Mouse (Mus musculus): ENCODE measurements around the gene Terb2. TPM values are rescaled to one million over a fixed set of nuclear protein-coding genes. Genes with fewer than 3 reads are reported as not detected.

The Terb2 gene
- total and polyA plus RNA-seq, 3 experiments = not detected

GRCm38 (mm10) chr2:122146687-122147086 lies 39.4 kb upstream of the Terb2 start (continued):
- TF ChIP-seq ZKSCAN1 (IDR thresholded peaks at IDR 0.05; ENCODE audit: low read depth, low read length) = no peak
- 0 out of 2 replicates have a peak, but pooled peaks have one; percentile 63 for TF ChIP-seq CHD1 (IDR thresholded peaks at IDR 0.05; ENCODE audit: low read depth, low read length)

DNA sequence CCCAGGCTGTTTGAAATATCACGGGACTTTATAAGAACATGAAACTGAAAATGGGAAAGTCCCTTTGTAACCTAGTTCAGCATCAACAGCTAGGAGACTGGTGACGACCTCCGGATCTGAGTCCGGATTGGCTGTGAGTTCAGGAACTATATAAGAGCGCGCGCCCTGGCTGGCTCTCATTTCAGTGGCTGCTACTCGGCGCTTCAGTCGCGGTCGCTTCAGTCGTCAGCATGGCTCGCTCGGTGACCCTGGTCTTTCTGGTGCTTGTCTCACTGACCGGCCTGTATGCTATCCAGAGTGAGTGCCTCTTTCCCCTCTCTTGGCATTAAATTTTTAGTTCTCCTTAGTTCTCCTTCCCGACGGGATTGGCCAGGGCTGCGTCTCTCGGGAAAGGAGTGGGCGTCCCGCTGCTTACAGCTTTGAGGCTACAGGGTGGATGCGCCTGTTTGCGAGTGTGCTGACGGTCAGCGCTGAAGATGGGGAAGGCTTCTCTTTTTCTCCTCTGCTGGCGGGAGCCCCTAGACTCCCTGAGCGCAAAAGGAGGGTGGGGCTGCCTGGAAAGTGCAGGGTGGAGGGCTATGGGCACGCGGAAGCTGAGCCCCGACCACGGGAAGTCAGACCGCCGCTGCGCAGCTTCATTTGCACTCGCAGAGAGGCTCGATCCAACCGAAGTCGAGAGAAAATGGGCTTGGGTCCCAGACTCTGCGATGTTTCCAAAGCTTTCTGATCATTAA lies 38.4 kb upstream of the Terb2 start, which contains the start of gene B2m:
TSS of gene B2m (plus strand) at position 179 of the 734 bp plus-strand sequence.
- peak; percentile 98 for DNase-seq (ENCODE audit: low read depth, low spot score)
- H3K27ac ChIP-seq (ENCODE audit: control insufficient read depth, low read depth, low read length) = peak within 1 kb of the TSS; percentile 97
- H3K9ac ChIP-seq (ENCODE audit: control insufficient read depth, low read depth, low read length, poor library complexity, severe bottlenecking) = peak within 1 kb of the TSS; percentile 95
- peaks cover 0 to 24% of the 10 kb centered on the region in 2 experiments; a peak in 3 of 4 replicates for H3K36me3 ChIP-seq (ENCODE audit: control insufficient read depth in 1 of 2, insufficient read depth in 2 of 2, low read length in 2 of 2)
- H3K4me3 ChIP-seq (ENCODE audit: control insufficient read depth in 1 of 2, insufficient read depth in 1 of 2, low read depth in 2 of 2, low read length in 2 of 2) = peak within 1 kb of the TSS; percentile 75 to 97
- H3K9me3 ChIP-seq (replicated peaks; ENCODE audit: insufficient read depth, low read length) = no peaks in the 10 kb centered on the region
- peaks cover 35% of the 10 kb centered on the region for H3K79me2 ChIP-seq (ENCODE audit: control insufficient read depth, insufficient read depth, low read length, poor library complexity)
- peaks cover 7 to 26% of the 10 kb centered on the region in 2 experiments for H3K4me1 ChIP-seq (ENCODE audit: control insufficient read depth in 1 of 2, insufficient read depth in 2 of 2, low read length in 2 of 2)
- TF ChIP-seq CHD2 (IDR thresholded peaks at IDR 0.05; ENCODE audit: low read length) (peak; percentile 96), CHD1 (IDR thresholded peaks at IDR 0.05; ENCODE audit: low read depth, low read length) (0 out of 2 replicates have a peak, but pooled peaks have one; percentile 87), NRF1 (IDR thresholded peaks at IDR 0.05; ENCODE audit: insufficient read depth, low read depth, low read length, poor library complexity, severe bottlenecking) (peak; percentile 43; the same call in 1 of the 2 replicates), GABPA (IDR thresholded peaks at IDR 0.05; ENCODE audit: low read depth, low read length) (no peak), EP300 (IDR thresholded peaks at IDR 0.05; ENCODE audit: low read depth in 1 of 2, low read length in 2 of 2) (no peak), HCFC1 (IDR thresholded peaks at IDR 0.05; ENCODE audit: low read depth, low read length) (peak; percentile 51; the same call in 1 of the 2 replicates), TBP (IDR thresholded peaks at IDR 0.05; ENCODE audit: low read depth, low read length) (peak; percentile 99), POLR2A (IDR thresholded peaks at IDR 0.05; ENCODE audit: control insufficient read depth in 1 of 2, insufficient read depth in 1 of 2, low read depth in 1 of 2, low read length in 2 of 2, poor library complexity in 1 of 2) (peak; percentile 98 to 100), ETS1 (IDR thresholded peaks at IDR 0.05; ENCODE audit: low read depth, low read length) (peak; percentile 70), SMC3 (IDR thresholded peaks at IDR 0.05; ENCODE audit: low read depth, low read length) (no peak), ZKSCAN1 (IDR thresholded peaks at IDR 0.05; ENCODE audit: low read depth, low read length) (no peak), MXI1 (IDR thresholded peaks at IDR 0.05; ENCODE audit: low read depth, low read length) (peak; percentile 69), E2F4 (IDR thresholded peaks at IDR 0.05; ENCODE audit: borderline replicate concordance, low read depth, low read length) (no peak), NELFE (IDR thresholded peaks at IDR 0.05; ENCODE audit: low read depth, low read length) (peak; percentile 100), MAFK (IDR thresholded peaks at IDR 0.05; ENCODE audit: borderline replicate concordance, low read depth, low read length) (no peak), SIN3A (IDR thresholded peaks at IDR 0.05; ENCODE audit: low read length) (peak; percentile 30; the same call in 1 of the 2 replicates), ELF1 (IDR thresholded peaks at IDR 0.05; ENCODE audit: low read depth, low read length) (peak; percentile 52; the same call in 1 of the 2 replicates), ZMIZ1 (IDR thresholded peaks at IDR 0.05; ENCODE audit: low read depth, low read length) (peak; percentile 98), JUND (IDR thresholded peaks at IDR 0.05; ENCODE audit: low read depth, low read length) (no peak), RAD21 (IDR thresholded peaks at IDR 0.05; ENCODE audit: low read depth, low read length) (no peak), USF1 (IDR thresholded peaks at IDR 0.05; ENCODE audit: low read depth, low read length) (no peak), MAZ (IDR thresholded peaks at IDR 0.05; ENCODE audit: low read depth, low read length) (peak; percentile 51; the same call in 1 of the 2 replicates), BHLHE40 (IDR thresholded peaks at IDR 0.05; ENCODE audit: borderline replicate concordance, low read depth, low read length) (peak; percentile 58; the same call in 1 of the 2 replicates), POLR2AphosphoS5 (IDR thresholded peaks at IDR 0.05; ENCODE audit: borderline replicate concordance, low read depth, low read length) (peak; percentile 87; the same call in 1 of the 2 replicates), POLR2AphosphoS2 (IDR thresholded peaks at IDR 0.05; ENCODE audit: low read length) (peak; percentile 97), MAX (IDR thresholded peaks at IDR 0.05; ENCODE audit: low read length) (peak; percentile 46; the same call in 1 of the 2 replicates), MYC (IDR thresholded peaks at IDR 0.05; ENCODE audit: low read depth, low read length) (no peak; the same call in 1 of the 2 replicates), TCF12 (IDR thresholded peaks at IDR 0.05; ENCODE audit: low read depth, low read length) (peak; percentile 48; the same call in 1 of the 2 replicates), MYB (IDR thresholded peaks at IDR 0.05; ENCODE audit: low read depth, low read length) (no peak)
- H3K27me3 ChIP-seq (ENCODE audit: control insufficient read depth in 1 of 2, insufficient read depth in 2 of 2, low read length in 2 of 2) = no peaks in the 10 kb centered on the region

Measured in MEL (cell line).